Mouse (Mus musculus) adrenal gland, adult 18-20 months (tissue): Measurements from ENCODE around the gene Cpn2. TPM values are rescaled to one million over a fixed set of nuclear protein-coding genes. Genes with fewer than 3 reads are reported as not detected.

Source experiments
- DNase-seq, 2 experiments: peaks; one replicate each; pipeline ENCODE4 v3.0.0; 2021 to 2022; ENCODE audit warnings: low spot score in 2 of 2
- long read RNA-seq, 2 experiments: library from polyadenylated mRNA; stranded (forward); transcript quantifications; one replicate each; pipeline ENCODE4 v2.0.0; 2021
- total RNA-seq, 2 experiments: library from RNA; stranded (reverse); gene quantifications; 1 replicate in 1 of 2; 2 replicates in 1 of 2; pipeline ENCODE4 v1.2.3; 2021

Cpn2 gene
- total RNA-seq = 1 to 10 TPM; 1.1 to 2.6 TPM
- long read RNA-seq, experiment 1 = 0 reads
- long read RNA-seq, experiment 2, partial matches to known transcripts = 0 of 2 reads
- long read RNA-seq, experiment 2, other reads (novel, unspliced or antisense) = 2 of 2 reads

DNA sequence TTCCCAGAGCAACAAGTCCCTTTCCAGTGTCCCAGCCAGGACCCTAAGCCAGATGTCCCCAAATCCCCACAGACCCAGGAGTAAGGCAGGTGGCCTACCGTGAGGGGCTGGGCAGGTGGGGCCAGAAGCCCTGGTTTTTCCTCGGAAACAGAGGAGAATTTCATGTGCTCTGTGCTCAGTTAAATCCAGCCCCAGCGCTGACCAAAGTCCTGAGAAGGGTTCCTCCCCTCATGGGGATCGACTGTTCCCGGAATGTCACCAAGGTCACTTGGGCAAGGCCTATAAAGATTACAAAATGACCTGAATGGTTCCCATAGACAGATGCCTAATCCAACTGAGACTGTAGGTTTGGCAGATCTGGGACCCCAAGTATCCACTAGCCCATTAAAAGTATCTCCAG, at the start of gene Cpn2:
TSS of gene Cpn2 (minus strand) at position 141 of the 400 bp plus-strand sequence.
- no peak for DNase-seq

DNA sequence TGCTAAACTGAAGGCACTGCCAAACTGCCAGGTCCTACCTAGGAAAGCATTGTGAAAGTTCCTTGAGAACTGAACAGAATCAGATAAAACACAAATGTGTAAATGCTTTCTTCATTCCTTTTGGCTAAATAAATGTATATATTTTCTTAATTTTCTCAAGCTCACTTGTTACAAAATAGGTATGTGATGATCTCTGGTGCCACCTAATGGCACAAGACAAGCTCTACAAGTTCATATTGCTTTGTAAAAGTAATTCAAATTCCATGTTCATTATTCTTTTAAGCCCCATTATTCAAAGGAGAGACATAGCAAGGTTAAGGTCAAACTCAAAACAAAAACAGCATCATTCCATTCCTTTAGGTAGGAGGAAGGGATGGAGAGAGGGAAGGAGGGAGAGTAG, 46.9 kb upstream of the Cpn2 start:
- no peak for DNase-seq

DNA sequence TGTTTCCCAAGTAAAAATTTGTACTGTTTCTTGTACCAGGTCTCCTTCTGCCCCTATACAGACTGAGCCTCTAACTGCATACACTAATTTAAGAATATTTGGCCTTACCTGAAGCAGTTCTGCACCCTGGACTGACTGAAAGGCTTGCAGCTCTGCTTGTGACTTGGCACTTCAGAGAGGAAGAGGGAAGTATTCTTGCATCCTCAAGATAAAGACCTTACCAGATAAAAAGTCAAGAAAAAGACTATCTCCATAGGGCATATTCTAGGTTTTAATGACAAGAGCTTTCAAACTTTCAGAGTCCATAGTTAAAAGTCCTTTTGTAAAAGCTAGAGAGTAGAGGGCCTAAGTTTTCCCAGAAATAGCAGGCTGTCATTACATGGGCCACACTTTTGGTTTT, 43.3 kb upstream of the Cpn2 start, which contains the start of gene Gp5:
TSS of gene Gp5 (minus strand) at position 133 of the 400 bp plus-strand sequence.
- DNase-seq = no peak

DNA sequence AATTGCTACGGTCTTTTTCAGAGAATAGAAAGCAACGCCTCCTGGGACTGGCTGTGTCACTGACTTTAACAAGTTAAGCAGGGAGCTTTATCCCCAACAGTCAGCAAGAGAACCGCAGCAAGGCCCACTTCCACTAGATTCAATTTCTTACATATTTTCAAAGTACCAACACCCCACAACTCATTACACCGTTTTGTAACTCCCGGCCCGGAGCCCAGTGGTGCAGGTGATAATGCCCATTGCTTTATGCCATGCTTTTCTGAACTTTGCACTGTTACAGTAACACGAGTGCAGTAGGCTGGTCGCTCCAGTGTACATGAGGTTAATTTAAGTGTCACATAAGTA, 42.8 kb upstream of the Cpn2 start:
- DNase-seq = no peak

DNA sequence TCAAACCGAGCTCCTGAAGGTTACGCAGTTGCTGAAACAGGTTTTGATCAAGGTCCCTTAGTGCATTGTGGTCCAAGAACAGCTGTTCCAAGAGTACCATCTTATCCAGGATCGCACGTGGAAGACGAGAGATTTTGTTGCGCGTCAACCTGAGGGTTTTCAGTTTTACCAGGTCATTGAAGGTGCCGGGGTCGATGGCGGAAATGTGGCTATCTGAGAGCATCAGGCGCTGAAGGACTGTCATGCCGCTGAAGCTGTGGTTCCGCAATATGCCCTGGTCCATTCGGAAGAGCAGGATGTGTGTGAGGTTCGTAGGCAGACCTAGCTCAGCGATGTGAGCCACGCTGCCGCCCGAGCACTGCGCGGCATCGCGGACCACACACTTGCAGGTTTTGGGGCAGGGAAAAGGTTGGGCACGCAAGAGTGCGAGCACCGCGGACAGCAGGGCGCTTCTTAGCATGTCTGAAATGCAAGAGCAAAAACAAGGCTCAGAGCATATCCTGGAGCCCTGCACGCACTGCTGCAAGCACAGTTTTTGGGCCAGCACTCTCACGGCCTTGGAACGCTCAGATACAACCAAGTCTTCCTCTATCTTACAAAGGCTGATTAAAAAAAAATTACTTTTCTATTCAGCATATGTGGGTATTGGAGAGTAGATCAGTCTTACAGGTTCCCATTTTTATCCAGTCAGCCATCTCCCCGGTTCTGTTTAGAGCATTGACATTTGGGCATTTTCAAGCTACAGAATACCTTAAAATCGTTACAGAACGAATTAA, 42.3 kb upstream of the Cpn2 start:
- no peak for DNase-seq

DNA sequence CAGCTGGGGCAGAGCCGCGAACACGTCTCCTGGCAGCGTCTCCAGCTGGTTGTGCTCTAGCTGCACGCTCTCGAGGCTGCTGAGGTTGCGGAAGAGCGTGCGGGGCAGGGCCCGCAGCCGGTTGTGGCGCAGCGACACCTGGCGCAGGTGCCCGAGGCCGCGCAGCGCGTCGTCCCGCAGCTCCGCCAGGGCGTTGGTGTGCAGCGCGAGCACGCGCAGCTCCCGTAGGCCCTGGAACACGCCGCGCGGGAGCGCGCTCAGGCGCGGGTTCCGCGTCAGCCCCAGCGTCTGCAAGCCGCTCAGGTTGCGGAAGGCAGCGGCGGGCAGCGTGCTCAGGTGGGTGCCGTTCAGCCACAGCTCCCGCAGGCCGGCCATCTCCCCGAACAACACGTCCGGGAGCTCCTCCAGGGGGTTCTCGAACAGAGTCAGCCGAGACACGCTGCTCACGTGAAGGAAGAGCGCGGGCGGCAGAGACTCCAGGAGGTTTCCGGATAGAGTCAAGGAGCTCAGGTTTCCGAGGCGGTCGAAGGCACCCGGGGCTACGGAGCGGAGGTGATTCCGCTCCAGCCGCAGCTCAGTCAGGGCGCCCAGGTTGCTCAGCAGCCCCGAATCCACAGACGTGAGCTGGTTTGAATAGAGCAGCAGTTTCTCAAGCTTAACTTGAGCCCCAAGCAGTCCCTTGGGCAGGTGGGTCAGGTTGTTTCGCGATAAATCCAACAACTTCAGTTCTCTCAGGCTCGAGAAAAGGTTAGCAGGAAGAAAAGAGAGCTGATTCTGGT, 41.5 kb upstream of the Cpn2 start:
- peak; percentile 14 to 31 for DNase-seq

DNA sequence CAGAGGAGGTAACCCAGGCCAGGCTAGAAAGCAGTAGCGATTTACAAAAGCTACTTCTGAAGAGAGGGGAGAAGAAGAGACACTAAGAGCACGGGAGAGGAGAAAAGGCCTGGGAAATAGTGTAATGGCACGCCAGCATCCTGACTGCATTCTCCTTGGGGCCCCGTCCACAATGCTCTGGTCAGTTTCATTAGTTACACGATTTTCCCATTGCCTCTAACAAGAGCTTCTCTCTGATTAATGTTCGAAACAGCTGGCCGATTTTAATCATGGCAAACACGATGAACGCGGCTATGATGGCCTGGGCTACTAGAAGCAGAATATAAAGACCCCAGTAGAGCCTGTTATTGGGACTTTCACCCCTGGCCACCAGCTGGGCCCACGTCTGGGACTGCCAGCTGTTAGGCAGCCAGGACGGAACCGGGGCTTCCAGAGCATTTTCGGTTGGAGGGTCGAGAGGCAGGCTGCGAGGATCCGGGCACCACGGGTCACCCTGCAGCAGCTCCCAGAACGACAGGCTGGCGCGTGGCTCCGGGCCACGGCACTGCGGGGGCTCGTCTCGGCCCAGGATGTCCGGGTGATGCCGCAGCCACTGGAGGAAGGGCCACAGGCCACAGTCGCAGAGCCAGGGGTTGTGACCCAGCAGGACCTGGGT, 40.8 kb upstream of the Cpn2 start:
- peak in 1 of 2 experiments; percentile 3 for DNase-seq

DNA sequence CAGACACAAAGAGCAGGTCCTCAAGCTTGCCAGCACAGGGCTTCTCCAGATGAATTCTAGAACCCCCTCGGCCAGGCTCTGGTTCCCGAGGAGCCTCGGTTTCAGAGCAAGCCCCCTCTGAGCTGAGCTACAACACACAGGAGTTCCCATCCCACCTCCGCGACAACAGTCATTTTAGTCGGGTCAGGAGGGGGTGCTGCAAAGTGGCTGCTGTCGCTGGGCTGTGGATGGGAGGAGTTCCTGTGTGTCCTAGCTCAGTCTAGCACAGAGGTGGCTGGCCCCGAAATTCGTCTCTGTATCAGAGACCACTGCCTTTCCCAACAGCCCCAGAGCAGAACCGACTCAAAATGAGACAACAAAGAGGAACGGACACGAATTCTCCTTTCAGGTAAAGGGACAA, 40.0 kb upstream of the Cpn2 start:
- no peak for DNase-seq

DNA sequence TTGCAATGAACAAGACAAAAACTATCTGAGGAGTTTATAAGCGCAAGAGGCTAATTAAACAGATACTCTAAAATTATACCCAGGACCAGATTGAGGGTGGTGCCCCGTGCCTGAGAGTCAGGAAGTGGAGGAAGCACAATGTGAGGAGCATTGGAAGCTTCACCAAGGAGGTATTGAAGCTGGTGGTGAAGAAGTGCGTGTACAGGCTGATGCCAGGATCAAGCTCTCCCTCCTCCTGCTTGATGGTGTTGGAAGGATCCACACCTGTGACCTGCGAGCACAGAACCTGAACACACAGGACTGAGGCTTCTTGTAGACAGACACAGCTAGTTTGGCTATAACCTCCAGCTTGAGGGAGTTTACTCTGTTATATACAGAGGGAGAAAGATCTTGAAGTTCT, 38.8 kb upstream of the Cpn2 start:
- no peak for DNase-seq

DNA sequence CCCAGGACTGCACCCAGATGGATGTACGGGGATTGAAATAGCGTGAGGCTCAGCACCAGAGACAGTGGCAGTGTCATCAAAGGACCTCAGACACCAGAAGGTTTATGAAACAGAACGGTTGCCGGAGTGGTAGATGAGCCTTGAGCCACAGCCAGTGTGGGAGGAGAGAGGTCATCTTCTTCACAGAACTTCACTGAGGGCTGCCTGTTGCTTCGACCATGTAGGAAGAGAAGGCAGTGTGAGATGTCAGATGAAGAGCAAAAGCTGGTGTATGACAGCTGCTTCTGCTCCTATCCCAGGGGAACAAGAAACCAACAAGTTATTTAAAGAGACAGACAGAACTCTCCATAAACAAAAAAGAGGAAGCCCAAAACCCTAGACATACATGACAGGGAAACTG, 36.9 kb upstream of the Cpn2 start:
- no peak for DNase-seq

DNA sequence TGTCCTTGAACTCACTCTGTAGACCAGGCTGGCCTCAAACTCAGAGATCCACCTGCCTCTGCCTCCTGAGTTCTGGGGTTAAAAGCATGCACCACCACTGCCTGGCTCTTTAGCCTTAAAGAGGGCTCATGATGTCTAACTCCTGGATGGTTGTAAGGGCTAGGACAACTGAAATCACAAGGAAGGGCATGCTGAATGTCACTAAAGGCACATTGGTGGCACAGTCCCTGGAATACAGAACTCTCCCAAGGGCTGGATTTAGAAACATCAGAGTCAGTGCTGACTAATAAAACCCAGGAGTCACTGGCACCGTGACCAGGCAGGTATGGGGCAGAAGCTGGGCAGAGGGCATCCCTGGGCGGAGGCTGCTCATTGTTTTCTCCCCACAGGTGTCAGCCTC, 36.1 kb upstream of the Cpn2 start:
- DNase-seq = no peak

DNA sequence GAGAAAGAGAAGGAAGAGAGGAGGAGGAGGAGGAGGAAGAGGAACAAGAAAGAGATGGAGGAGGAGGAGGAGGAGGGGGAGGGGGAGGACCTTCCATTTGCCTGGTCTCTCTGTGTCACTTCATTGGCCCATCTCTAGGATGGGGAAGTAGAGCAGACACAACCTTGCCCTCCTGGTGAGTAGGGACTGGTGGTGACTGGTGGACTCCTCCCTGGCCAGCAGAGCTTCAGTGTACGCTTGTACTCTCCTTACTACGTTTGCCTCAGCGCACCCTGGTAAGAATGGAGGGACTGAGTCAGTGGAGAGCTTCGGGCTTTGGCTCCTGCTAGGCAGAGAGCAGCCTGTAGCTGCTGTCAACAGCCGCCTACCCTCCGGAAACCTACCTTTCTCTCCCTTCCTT, 35.4 kb upstream of the Cpn2 start:
- DNase-seq = no peak

DNA sequence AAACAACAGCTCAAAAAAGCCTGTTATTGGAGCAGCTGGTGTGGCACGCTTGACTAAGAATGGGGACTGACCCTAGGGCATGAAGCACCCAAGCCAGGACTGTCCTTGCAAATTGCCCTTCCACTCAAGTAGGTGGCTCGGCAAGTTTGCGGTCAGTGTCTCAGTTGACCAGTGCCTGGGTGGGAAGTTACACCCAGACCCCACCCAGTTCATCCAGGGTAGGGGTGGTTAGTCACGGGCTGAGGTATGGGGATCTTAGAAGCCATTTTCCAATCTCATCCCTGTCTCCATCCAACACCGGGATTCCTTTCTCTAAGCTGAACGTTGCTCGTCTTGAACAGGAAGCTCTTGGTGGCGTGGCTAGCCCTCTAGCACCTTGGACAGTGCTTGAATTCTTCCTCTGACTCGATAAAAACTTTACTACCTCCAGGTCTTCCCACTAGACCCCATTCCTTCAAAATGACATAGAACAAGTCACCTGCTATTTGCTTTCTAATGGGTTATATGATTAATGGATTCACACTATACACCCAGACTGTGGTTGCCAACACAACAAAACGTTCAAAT, 32.5 kb upstream of the Cpn2 start:
- DNase-seq = no peak

DNA sequence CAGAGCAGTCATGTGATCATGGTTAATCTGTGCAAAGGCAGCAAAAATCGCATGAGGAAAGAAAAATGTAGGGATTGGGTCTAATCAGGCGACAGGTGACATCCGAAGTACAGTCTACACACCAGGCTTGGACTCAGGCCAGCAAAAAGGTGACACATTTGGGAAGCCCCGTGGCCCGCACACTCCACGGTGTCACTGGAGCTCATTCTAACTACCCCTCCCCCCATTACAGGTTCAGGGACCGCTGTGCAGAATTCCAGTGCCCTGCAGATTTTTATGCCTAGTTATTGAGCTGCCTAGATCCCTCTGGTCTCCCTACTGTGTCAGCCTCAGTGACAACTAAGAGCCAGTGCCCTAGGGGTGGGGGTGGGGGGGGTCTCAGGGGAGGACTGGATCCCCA, 30.2 kb upstream of the Cpn2 start:
- no peak for DNase-seq

DNA sequence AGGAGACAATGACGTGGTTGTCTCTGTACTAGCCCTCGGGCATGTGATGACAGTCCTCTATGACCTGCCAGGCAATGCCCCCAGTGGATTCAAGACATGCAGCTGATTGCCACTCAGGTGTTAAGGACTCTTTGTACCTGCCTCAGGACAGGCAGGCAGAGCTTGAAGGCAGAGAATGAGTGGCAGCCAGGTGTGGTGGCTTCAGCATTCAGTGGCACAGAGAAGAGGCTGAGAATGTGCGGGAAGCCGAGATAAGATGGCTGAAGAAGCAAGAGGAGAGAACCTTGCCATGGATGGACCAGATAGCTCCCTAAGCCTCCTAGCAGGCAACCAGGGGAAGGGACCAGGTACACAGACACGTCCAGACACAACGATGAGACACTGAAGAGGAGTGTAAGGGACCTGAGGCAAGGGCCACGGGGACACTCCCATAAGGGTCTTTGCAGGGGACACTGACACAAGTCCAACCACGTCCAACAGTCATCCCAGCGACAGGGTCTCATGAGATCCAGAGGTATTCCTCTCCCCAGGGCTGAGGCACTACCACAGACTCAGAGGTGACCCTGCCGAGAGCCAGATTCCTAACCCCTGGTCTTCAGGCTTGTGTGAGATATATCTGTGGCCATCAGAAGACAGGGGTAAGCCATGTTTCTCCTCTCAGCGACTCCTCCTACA, 29.4 kb upstream of the Cpn2 start:
- DNase-seq = no peak

DNA sequence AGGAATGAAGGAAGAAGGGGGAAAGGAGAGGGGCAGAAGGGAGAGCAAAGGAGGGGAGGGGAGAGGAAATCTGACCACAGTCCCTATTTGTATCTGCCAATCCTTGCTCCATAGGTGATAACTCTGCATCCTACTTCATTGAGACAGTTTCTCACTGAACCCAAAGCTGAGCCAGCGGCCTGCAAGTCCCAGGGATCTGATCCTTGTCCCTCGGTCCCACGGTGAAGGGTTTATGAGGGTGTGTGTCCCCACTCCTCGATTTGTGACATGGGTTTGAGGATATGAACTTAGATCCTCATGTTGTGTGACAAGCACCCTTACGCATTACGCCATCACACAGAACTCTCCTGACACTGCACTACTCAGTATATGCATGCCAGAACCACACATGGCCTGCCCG, 27.8 kb upstream of the Cpn2 start:
- DNase-seq = no peak

DNA sequence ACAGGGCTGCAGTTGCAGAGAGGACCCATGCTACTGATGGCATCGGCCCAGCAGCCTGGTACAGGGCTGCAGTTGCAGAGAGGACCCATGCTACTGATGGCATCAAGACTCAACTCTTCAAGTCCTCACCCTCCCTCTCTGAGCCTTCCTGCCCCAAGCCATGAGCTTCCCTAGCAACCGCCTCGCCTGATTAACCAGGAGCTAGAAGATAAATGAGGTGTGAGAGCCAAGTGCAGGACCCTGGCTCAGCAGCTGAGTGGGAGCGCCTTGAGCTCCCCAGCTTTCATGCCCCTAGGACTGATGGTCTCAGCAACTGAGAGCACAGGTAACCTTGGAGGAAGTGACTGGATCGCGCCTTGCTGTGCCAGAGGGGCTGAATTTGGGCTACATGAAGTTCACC, 23.1 kb upstream of the Cpn2 start:
- DNase-seq = no peak

DNA sequence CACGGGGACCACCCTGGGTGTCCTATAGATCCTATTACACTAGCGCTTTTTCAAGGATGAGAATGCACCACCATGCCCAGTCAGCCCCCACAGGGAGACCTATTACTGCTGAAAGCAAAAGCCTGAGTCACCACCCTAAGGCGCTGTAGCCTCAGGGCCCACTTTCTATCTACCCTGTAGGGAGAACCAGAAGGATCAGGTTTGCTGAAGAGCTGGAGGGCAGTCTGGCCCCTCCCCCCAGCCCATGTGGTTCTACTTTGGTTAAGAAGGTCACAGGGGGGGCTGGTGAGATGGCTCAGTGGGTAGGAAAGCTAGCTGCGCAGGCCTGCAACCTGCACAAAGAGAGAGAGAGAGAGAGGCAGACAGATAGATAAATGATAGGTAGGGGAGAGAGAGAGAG, 18.4 kb upstream of the Cpn2 start:
- DNase-seq = no peak

DNA sequence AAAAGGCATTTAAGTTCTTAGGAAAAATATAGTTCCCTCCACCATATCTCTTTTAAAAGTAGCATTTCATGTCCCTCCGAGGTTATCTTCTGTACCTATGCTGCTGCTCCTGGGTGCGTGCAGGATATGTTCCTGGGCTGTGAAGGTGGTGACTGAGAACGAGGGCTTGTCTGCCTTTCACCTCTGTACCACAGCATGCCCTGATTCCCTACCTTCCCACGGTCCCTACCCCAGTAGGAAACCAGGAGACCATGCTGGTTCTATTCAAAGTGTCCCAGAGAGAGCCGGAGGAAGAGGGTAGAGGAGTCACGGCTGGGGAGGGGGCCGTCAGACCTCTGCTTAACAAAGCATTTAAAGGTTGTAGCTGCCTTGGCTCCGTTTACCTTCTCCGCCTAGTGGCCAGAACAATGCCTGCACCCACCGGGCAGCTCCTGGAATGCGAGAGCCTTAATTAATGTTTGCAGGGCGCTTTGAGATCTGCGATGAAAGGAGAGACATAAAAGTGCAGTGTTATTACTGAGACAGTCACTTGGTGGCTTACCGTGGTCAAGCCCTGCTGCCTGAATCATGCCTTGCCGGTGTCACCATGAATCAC, 16.5 kb upstream of the Cpn2 start:
- DNase-seq = no peak

DNA sequence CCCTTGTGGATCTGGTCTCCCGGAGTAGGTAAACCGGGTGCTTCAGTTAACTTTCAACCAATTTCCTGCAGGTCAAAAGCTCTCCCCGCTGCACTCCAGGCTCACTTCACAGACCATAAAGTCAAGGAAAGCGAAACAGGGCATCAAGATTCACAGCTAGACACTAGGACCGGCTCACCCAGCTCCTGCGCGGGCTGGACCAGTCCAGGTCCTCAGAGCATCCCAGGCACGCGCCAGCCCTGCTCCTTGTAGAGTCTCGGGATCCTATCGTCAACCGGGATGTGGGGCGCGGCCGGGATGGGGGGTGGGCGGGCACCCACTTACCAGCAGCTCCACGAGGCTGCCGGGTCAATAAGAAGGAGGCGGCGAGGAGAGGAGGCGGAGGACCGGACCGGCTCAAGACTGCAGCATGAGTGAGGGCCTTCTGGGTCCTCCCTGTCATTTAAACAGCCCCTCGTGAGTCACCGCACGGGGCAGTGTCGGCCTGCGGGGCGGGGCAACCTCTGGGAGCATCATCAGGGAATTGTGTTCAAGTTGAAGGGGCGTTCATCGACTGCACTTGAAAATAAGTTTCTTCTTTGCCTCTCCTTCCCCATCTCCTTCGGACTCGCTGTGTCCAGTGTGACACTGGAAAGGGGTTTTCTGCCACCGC, 15.7 kb upstream of the Cpn2 start, which contains the start of gene Lrrc15:
TSS of gene Lrrc15 (minus strand) at position 413 of the 652 bp plus-strand sequence.
- no peak for DNase-seq
